Mouse (Mus musculus): ENCODE results near the gene Itga6.

DNA sequence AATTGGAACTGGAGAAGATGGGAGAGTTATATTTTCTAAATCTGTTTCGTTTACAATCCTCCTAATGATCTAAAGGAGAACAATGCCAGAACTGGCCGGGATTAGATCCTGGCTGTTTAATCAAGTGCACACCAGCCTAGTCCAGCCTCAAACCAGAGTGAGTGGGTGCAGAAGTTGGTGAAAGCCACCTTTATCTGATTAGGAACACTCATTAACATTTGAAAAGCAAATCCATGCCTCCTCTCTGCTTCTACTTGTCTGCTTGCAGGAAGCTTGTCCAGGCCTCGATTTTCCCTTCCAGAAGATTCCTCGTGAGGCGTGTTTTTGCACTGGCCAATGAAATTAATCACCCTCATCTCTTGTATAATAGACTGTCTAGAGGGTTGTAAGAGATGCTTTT lies 41.1 kb upstream of the Itga6 start:
- TF ChIP-seq CTCF (IDR thresholded peaks at IDR 0.05; ENCODE audit: low read depth, low read length) (no peak), POLR2A (IDR thresholded peaks at IDR 0.05; ENCODE audit: extremely low read depth, insufficient read depth, low read length) (no peak)
